Mouse (Mus musculus): ENCODE results near the gene Mettl9.
"Not testable (repeated sequence)": the region's sequence is repeated elsewhere in the genome, so short reads cannot be mapped to it uniquely, and the experiment has no call there.

Gene Mettl9

DNA sequence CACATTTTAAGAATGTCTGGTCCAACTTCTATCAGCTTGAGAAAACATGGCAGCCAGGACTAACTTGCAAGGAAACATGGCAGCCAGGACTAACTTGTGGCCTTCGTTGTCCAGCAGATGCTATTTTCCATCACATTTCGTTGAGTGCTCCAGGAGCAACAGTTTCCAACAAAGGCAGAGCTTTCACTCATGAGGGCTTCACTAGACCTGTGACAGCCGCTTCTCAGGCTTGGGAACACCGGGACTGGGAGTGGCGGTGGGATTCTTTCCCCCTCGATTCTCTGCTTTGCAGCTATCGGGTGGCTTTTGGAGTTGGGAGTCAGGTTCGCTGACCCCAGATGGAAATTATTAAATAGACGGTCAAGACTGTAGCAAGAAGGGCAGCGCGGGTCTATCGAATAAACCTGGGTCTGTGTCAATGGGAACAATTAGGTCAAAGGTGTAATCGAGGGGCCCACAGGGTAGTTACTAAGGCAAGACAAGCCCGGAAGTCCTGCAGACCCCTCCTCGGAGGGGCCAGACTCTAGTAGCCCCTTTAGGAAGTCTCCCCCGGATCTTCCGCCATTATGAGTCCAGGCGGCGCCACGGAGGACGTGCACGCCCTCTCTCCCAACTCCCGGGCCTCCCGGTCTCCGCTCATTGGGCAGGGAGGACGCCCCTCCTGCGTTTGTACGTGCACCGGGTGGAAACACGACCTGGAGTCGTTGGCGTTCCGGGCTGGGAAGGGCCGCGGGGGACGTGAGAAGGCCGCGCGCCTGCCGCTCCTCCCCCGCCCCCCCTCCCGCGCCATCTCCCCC is at the start of gene Mettl9:
Gene Mettl9, plus strand, starts transcription at position 590 of the 797 bp plus-strand sequence.
- DNase-seq (ENCODE audit: low spot score): peak; percentile 92

DNA sequence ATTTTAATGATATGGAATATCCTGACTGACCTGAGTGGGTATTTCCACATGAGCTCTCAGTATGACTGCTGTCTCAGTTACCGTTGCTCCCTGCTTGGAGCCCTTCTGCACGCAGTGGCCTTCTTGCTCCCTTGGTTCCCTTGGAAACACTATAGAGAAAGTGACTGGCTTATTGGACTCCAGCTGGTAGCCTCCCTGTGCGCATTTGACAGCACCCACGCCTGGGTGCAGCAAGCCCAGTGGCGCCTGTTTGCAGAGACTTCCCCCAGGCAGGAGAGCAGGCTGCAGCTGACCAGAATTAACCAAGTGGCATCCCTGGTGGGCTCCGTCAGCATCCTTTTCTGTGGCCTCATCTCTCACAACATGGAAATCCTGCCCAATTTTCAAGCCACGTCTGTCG is 43.1 kb upstream of the Mettl9 start:
- DNase-seq (ENCODE audit: low spot score): peak; percentile 28

GRCm38 (mm10) chr7:120999021-120999530 is 35.2 kb upstream of the Mettl9 start:
- no peak for DNase-seq (ENCODE audit: low spot score)

GRCm38 (mm10) chr7:121000065-121000822 is 34.0 kb upstream of the Mettl9 start:
- DNase-seq (ENCODE audit: low spot score): no peak

GRCm38 (mm10) chr7:121001879-121002278 is 32.4 kb upstream of the Mettl9 start:
- DNase-seq (ENCODE audit: low spot score): no peak

- DNase-seq (ENCODE audit: low spot score): no peak
These were observed 31.8 kb upstream of the Mettl9 start for GRCm38 (mm10) chr7:121002407-121002928.

DNA sequence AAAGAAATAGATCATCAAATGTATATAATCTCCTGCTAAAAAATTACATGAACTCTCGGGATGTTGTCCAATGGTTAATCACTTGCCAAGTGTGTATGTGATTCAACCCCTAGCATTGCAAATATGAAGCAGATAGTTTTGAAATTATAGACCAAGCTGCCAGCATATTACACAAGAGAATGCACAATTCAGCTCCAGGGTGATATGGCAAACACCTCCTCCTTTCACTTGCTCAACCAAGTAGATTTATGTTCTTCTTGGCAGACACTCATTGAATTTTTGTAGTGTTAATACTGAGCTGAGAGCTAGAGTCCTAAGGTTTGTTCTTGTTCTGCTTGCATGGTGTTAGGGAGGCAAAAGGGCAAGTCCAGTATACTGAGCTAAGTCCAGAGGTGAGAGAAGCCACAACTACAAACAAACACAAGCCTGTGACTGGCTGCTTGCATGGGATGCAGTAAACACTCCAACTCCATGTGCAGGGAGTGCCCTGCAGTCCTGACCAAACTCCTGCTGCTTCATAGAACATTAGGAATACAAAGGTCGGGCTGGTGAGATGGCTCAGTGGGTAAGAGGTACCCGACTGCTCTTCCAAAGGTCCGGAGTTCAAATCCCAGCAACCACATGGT is 30.3 kb upstream of the Mettl9 start:
- no peak for DNase-seq (ENCODE audit: low spot score)

DNA sequence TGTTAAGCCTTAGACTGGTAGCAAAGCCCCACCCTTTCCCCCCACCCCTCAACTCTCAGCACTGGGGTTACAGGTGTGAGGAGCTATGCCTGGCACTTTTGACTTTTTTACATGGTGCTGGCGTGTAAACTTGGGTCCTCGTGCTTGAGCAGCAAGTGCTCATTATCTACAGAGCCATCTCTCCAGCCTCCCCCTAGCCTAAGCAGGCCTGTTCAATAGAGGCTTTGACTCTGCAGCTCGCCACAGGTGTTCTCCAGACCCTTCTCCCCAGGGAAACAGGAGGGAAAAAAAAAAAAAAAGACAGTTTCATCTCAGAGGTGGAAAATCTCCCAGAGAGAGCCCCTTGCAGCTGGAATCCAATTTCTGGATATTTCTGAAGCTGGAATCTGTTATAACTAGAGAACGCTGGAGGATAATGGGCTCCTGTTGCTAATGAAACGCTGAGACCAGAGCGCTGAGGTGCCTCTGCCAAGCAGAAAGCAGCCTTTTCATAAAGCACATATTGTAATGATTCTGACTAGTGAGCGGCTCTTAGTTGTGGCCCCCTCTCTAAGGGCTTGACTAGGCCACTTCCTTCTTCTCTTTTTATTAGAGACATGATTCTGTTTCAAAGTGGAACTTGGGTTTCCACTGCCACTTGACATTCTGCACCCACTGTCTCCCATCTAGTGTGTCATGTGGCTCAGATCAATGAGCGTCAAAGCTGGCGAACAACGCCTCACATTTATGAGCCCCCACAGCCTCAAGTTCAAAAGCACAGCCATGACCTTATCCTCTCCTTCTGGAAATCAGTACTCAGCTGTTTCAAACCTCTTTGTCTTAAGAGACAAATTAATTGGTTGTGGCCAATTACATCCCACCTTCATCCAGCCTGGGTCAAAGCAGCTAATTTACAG is 22.2 kb upstream of the Mettl9 start:
- DNase-seq (ENCODE audit: low spot score): no peak

DNA sequence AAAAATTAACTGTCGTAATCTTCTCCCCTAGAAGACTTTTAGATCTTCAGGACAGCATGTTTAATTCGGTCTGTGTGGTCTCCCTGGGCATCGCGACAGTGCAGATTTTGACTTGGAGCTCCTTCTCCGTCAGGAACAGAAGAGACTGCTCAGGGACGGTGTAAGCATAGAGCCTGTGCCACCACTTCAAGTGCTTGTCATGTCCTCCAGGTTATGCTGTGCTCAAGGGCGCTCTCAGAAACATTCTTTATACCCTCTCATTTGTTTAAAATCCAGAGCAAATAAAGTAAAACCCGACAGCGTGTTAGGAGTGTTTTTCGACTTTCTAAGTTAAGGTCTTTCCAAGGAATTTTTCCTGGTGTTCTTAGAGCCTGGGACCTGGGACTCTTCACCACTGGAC is 19.8 kb upstream of the Mettl9 start:
- no peak for DNase-seq (ENCODE audit: low spot score)

DNA sequence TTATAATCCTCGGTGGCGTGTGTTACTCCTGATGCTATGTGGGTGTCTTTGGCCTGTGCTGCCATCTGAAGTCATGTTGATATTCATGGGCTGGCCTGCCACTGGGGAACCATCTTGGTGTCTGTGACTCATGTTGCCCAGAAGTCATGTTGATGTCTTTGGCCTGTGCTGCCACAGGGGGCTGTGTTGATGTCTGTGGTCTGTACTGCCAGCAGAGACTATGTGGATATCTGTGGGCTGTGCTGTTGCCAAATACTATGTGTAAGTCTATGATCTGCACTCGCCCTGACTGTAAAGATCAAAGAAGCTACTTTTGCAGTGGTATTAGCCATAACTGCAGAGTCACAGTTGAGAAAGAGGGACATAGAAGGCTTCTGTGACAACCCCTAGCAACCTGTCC is 15.5 kb upstream of the Mettl9 start:
- DNase-seq (ENCODE audit: low spot score): no peak

DNA sequence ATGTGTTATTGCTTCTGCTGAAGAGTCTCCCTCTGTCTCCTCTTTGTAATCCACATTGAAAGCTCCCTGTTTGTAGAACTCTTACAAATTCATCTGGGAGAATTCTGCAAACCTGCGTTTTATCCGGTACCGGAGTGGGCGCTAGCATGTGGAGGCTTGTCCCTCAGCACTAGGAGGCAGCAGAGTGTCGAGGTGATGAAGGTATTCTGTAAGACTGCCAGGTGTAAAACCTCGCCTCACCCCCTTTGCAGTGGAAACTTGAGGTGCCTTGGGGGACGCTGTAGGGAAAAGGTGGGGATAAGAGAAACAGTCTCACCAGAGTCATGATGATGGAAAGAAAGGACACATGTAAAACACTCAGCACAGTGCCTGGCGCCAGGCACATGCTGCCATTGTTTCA is 14.0 kb upstream of the Mettl9 start:
- no peak for DNase-seq (ENCODE audit: low spot score)

GRCm38 (mm10) chr7:121025221-121026008 is 8.8 kb upstream of the Mettl9 start:
- DNase-seq (ENCODE audit: low spot score): no peak

GRCm38 (mm10) chr7:121026300-121026699 is 7.9 kb upstream of the Mettl9 start:
- no peak for DNase-seq (ENCODE audit: low spot score)

GRCm38 (mm10) chr7:121029947-121030346 is 4.3 kb upstream of the Mettl9 start:
- DNase-seq (ENCODE audit: low spot score): not testable (repeated sequence)

DNA sequence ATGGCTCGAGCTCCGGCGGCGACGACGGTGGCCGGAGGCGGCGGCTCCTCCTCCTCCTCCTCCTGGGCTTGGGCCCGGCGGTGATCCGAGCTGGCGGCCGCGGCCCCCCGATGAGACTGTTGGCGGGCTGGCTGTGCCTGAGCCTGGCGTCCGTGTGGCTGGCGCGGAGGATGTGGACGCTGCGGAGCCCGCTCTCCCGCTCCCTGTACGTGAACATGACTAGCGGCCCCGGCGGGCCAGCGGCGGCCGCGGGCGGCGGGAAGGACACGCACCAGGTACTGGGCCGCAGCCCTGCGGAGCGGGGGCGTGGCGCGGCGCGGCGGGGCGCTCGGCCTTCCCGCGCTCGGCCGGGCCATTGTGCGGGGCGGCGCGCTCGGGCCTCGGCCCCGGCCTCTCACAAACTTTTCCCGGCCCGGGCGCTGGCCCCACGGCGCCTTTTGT is 476 bp downstream of the Mettl9 start:
- DNase-seq (ENCODE audit: low spot score): peak; percentile 58

DNA sequence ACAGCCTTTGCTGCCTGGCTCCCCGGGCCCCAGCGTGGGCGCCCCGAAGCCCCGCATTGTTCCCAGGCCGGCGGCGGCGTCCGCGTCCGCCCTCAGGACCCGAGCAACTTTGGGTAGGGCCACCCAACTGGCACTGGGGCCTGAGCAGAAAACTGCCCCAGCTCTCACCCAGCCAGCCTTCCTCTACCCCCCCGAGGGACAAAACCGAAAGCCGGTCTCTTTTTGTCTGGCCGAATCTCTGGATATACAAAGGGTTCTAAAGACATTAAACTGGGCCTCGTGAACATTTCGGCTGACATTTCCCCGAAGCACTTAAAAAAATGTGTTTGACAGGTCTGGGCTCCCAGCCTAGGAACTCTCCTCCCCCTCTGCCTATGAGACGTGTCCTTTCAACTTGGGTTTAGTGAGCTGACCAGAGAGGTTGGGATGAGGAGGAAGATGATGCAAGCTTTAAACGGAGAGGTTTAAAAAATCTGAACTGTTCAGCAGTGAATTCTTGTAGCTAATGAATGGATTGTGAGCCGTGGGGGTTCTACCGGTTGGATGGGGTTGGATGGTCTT is 996 bp downstream of the Mettl9 start:
- DNase-seq (ENCODE audit: low spot score): peak; percentile 9

- no peak for DNase-seq (ENCODE audit: low spot score)
These were observed 6.3 kb downstream of the Mettl9 start for GRCm38 (mm10) chr7:121040595-121040994.

- no peak for DNase-seq (ENCODE audit: low spot score)
These were observed 7.7 kb downstream of the Mettl9 start for GRCm38 (mm10) chr7:121041989-121042388.

DNA sequence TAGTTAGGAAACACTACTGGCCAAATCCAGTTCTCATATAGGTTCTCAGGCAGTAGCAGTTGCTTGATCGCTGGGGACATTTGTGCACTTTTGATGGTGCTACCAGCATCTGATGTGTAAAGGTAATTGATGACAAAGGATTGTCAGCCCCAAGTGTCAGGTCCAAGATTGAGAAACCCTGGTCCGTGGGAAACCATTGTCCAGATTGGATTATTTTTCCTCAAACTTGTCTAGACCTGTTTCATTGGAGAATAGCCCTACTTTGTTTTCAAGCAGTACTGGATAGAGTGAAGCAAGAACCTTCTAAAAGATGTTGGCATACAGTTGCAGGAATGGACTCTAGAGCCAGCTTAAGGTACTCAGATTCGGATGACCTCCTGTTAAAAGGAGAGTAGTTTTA is 8.8 kb downstream of the Mettl9 start:
- no peak for DNase-seq (ENCODE audit: low spot score)

GRCm38 (mm10) chr7:121043510-121043909 is 9.3 kb downstream of the Mettl9 start:
- no peak for DNase-seq (ENCODE audit: low spot score)
